Mouse (Mus musculus) left cerebral cortex, postnatal 4 days (tissue): ENCODE results near the gene Mc1r. TPM values are rescaled to one million over a fixed set of nuclear protein-coding genes. Genes with fewer than 3 reads are reported as not detected.
"Not testable (repeated sequence)": the region's sequence is repeated elsewhere in the genome, so short reads cannot be mapped to it uniquely, and the experiment has no call there.

Experiments
- DNase-seq: peaks from one replicate; pipeline ENCODE4 v3.0.0-alpha.2; 2022
- intact Hi-C: fragments of 180-260 bp; cut with DNase I; formaldehyde crosslinking; loops from one replicate; pipeline ENCODE4 v1.15.1; 2025
- total RNA-seq, 2 experiments: library from RNA; stranded (reverse); gene quantifications; 2 replicates each; pipeline ENCODE4 v1.2.3; 2021

Mc1r gene
- total RNA-seq, 2 experiments from 2014 or later, result not detected

DNA sequence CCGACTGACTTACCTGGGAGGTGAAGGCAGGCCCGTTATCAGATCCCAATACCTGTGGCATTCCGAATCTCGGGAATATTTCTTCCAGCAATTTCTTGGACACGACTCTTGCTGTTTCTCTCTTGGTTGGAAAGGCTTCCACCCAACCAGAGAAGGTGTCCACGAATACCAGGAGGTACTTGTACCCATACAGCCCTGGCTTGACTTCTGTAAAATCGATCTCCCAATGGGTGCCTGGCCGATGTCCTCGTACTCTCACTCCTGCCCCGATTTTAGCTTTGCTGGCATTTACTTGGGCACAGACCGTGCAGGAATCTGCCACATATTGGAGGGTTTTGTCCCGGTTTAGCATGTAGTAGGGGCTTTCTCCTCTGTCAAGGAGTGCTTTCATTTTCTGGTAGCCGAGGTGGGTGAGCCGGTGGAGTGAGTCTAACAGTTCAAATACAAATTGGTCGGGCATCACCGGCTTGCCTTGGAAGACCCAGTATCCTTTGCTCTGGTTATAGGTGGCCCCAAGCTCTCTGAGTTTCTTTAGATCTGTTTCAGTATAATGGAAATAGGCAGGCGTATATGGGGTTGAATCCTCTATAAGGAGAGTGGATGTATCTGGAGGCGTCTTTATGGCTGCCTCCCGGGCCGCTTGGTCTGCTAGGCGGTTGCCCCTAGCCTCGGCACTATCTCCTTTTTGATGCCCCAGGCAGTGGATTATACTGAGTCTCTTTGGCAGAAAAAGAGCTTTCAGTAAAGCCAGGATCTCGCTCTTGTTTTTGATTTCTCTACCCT lies 22.2 kb downstream of the Mc1r start:
- no peak for DNase-seq
- intact Hi-C loops, result no loop called here

DNA sequence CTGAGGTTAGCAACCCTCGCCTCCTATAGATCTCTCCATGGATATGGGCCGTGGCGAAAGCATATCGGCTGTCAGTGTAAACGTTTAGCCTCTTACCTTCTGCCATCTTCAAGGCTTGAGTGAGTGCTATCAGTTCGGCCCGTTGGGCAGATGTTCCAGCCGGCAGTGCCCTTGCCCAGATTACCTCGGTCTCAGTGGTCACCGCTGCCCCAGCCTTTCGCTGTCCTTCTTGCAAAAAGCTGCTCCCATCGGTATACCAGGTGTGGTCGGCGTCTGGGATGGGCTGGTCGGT lies 22.8 kb downstream of the Mc1r start:
- DNase-seq, intact Hi-C loops: not testable (repeated sequence)

DNA sequence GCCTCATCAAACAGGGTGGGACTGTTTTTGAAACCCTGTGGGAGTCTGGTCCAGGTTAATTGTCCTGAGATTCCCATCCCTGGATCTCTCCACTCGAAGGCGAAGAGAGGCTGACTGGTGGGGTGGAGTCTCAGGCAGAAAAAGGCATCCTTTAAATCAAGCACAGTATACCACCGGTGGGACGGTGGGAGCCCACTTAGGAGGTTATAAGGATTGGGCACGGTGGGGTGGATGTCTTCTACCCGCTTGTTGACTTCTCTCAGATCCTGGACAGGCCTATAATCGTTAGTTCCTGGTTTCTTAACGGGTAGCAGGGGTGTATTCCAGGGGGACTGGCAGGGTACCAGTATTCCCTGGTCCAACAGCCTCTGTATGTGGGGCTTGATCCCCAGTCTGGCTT lies 24.0 kb downstream of the Mc1r start:
- intact Hi-C loops, DNase-seq: not testable (repeated sequence)

DNA sequence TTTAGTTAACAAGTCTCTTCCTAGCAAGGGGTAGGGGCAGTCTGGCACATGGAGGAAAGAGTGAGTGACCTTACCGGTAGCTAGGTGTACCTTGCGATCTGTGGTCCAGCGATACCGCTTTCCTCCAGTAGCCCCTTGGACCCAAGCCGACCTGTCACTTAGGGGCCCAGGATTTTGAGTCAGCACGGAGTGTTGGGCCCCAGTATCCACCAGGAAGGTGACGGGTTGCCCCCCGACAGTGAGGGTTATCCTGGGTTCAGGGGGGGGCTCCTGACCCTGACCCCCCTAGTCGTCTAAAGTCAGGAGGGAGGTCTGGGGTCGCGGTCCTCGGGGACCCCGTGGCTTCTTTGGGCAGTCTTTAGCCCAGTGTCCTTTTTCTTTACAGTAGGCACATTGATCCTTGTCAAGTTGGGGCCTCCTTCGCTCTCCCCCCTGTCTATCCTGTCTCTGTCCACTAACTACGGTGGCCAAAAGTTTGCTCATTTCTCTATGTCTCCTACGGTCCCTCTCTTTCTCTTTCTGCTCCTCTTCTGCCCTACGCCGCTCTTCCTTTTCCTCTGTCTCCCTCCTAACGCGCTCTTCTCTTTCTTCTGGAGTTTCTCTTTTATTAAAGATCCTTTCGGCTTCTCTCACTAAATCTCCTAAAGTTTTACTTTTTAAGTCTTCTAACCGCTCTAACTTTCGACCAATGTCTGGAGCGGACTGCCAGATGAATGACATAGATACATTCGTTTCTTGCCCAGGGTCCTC lies 24.9 kb downstream of the Mc1r start:
- DNase-seq, result no peak
- intact Hi-C loops, result no loop called here

DNA sequence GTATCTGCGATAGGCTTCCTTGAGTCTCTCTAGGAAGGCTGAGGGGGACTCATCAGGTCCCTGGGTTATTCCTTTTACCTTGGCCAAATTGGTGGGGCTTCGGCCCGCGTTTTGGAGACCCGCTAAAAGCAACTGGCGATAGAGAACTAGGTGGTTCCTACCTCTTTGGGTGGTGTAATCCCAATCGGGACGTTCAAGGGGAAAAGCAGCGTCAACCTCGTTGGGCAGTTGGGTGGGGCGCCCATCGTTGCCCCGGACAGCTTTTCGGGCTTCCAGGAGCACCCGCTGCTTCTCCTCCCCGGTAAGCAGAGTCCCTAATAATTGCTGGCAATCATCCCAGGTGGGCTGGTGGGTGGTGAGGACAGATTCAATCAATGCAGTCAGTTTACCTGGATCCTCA lies 25.5 kb downstream of the Mc1r start:
- intact Hi-C loops, result no loop called here
- DNase-seq, result no peak

DNA sequence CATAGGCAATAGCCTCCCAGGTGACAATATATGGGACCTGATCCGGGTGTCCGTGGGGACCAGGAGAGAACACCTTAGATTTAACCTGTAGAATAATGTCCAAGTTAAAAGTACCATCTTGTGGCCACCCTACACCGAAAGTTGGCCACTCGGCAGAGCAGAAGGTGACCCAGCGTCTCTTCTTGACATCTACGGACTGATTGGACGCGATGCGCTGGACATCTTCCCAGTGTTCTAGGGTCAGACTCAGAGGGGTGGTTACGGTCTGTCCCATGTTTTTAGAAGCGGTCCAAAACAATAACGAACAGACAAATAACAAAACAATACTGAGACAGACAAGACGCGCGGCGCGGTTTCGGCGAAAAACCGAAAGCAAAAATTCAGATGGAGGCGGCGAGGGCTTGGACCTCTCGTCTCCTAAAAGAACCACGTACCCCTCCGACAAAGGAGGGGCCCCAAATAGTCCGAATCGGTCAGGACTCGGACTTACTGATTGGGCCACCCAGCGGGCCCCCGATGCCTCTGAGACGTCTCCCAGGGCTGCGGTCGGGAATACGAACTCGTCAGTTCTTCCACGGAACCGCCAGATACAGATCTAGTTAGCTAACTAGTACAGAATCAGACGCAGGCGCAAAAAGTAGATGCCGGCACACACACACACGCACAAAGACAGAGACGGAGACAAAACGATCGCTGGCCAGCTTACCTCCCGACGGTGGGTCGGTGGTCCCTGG lies 26.5 kb downstream of the Mc1r start:
- DNase-seq, intact Hi-C loops: not testable (repeated sequence)

DNA sequence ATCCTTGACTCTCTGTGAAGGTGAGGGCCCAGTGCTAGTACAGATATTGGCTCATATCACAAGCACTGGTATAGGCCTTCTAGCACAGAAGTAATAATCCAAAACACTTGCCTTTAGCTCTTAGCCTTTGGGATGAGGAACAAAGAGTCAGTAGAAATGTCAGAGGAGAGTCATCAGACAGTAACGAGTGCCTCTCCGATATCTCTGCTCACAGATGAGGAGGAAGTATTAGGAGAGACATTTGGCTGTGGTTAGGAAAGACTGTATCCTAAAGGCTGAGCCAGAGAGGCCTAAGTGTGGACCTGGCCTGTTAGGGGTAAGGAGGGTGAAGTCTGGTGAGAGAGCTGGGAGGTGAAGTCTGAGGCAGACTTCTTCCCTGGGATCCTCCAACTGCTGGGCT lies 34.9 kb downstream of the Mc1r start:
- no peak for DNase-seq
- intact Hi-C loops, result no loop called here

DNA sequence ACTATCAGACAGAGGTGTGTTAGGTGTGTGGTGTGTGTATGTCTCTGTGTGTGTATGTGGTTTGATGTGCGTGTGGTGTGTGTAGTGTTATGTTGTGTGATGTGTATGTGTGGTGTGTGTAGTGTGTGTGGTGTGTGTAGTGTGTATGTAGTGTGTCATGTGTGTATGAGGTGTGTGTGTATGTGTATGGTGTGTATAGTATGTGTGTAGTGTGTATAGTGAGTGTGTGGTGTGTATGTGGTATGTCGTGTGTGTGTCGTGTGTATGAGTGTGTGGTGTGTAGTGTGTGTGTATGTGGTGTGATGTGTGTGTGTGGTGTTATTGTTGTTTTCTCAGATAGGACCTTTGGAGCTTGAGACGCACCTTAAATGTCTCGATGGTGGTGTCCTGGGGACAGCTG lies 35.4 kb downstream of the Mc1r start:
- DNase-seq, result no peak
- intact Hi-C loops, result no loop called here

DNA sequence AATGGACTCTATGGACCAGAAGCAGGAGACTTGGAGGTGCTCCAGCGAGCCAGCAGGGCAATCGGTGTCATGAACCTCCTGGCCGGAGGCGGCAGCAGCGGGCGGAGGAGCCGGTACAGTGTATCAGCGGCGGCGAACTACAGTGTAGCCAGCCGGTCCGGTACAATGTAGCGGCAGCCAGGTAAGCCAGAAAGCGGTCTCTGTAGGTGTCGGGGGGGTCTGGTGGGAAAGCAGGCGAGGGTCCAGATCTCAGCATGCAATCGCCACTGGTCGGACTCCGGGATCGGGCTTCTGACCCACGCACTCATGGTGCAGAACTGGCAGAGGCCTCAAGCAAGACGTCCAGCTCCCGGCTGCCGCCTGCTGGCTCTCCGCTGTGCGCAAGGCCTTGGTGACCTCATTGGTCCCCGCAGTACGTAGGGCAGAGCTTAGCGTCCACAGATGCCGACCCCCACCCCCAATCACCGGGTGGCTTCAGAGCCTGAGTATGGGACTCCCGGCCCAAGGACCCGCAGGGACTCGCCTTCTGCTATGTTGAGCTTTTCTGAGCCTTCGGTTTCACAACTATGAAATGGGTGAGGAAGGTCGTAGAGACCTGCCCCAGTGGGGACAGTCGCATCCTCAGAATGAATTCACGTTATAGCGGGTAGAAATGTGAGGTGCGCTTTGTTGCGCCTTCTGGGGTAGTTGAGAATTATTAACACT lies 36.1 kb downstream of the Mc1r start:
- intact Hi-C loops, result no loop called here
- DNase-seq, result peak; percentile 96

DNA sequence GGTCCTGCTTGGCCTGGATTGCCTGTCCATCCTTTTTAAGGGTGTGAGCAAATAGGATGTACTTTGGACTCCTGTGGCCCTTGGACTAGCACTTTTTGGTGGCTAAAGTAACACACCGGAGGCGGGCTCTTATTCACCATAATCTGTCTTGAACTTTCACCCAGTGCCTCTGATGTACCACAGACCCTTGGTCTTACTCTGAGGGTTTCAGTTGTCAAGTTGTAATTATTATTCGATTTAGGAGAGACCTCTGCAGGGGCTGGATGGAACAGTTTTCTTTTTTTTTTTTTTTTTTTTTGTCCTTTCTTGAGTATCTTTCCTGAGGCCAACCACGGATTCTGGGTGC lies 36.6 kb downstream of the Mc1r start:
- intact Hi-C loops, result no loop called here
- no peak for DNase-seq

DNA sequence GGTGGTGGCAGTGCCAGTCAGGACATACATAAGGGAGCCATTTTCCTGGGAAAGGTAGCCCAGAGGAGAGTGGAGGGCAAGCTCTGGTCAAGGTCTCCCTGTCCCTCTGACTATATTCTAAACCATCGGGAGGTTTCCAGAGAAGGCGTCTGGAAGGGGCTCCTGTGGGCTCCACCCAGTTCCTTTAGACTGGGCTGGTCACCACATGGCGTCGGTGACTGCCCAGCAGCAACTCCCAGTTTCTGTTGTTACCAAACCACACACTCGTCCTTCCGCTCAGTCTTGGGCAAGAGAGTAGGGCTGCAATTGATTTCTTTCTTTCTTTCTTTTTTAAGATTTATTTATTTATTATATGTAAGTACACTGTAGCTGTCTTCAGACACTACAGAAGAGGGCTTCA lies 37.2 kb downstream of the Mc1r start:
- intact Hi-C loops, result no loop called here
- no peak for DNase-seq

DNA sequence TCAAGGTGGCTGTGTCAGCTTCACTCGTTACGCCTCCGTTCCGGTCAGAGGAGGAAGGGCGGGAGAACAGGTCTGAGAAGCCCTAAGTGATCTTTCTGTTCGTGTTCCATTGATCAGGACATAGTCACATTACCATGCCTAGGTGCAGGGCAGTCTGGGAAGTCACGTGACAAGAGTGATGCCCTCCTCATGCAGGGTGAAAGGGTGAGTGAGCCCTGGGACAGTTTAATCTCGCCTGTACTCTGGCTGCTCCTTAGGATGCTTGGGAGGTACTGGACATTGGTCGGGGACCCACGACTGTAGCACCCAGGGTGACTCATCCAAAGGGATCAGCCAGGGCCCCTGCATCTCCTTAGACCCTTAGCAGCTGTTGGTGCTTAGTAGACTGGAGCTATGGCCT lies 39.1 kb downstream of the Mc1r start:
- intact Hi-C loops, result no loop called here
- no peak for DNase-seq

DNA sequence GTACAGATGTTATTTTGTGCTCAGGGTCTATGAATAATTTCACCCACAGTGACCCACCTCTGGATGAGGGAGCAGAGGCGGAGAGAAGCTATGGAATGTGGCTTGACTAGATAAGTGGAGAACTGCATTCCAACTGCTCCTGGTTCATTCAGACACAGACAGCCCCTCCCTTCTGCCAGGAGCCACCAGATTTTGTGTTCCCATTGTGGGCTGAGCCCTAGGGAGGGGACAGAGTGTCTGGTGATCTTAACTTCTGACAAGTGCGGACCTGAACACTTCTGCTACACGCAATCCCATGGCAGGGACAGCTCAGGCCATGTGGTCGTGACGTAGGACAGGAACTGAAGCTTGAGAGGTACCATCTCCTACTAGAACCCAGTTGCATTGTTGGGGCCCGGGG lies 39.9 kb downstream of the Mc1r start:
- intact Hi-C loops, result no loop called here
- no peak for DNase-seq

DNA sequence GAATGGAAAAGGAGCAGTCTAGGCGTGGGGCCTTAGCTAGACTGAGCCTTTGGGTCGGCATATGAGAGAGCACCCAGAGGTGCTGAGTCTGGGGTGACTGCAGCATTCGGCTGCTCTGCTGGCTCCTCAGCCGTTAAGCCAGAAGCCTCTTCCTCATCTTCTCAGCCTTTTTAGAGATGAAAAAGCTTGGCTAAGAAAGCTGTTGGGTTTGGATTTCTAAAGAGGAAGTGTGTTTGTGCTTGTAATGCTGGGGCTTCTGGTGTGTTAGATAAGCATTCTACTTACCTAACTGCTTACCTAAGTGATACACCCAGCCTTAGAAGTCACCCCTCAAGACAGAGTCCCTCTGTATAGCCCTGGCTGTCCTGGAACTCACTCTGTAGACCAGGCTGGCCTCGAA lies 43.9 kb downstream of the Mc1r start:
- intact Hi-C loops, result no loop called here
- DNase-seq, result no peak

DNA sequence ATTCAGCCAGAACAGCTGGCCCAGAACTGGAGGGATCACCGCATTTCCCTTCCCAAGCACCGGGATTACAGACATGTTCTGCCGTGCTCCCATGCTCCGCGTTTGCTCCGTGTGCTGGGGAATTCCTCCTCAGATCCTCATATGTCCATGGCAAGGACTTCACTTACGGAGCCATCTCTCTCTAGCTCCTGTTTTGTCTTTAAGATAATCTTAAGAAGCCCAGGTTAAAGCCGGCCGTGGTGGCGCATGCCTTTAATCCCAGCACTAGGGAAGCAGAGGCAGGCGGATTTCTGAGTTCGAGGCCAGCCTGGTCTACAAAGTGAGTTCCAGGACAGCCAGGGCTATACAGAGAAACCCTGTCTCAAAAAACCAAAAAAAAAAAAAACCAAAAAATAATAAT lies 44.8 kb downstream of the Mc1r start:
- intact Hi-C loops, DNase-seq: not testable (repeated sequence)

DNA sequence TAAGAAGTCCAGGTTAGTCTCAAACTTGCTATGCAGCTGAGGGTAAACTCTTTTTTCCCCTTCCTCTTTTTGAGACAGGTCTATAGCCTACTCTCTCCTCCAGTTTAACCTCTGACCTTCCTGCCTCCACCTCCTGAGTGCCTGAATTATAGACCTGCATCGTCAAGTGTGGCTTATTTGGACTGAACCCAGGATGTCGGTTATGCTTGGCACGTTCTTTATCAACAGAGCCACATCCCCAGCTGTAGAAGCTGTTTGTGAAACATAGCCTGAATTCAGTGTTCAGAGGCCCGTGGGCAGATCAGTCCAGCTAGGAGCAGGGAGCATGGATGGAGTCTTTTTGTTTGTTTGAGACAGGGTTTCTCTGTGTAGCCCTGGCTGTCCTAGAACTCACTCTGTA lies 45.2 kb downstream of the Mc1r start:
- intact Hi-C loops, result no loop called here
- no peak for DNase-seq

DNA sequence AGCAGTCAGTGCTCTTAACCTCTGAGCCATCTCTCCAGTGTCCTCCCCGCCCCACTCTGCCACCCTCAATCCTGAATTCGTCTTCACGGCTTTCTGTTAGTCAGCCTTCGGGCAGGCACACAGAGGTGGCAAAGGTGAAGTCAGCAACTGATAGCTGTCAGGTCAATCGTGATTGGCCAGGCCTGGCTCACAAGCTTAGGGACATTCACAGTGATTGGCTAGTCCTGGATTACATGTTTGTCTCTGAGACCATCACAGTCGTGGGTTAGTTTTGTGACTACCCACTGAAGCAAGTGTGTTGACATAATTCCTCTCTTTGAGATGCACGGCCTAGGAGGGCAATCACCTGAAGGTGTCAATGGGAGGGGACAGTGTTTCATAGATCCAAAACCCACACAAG lies 46.4 kb downstream of the Mc1r start:
- intact Hi-C loops, result no loop called here
- DNase-seq, result no peak

DNA sequence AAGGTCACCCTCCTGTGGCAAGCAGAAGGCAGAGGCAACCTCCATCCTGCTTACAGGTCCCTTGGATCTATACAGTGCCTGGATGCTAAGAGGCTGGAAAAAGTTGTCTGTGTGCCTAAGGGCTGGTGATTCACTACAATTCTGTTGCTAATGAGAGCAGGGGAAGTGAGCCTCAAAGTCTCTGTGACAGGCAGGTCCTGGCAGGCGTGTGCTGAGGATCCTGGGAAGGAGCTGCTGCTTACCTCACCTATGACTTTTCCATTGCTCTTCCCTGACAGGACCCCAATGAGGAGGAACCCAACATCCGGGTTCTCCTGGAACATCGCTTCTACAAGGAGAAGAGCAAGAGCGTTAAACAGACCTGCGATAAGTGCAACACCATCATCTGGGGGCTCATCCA lies 47.0 kb downstream of the Mc1r start:
- intact Hi-C loops, result no loop called here
- no peak for DNase-seq

DNA sequence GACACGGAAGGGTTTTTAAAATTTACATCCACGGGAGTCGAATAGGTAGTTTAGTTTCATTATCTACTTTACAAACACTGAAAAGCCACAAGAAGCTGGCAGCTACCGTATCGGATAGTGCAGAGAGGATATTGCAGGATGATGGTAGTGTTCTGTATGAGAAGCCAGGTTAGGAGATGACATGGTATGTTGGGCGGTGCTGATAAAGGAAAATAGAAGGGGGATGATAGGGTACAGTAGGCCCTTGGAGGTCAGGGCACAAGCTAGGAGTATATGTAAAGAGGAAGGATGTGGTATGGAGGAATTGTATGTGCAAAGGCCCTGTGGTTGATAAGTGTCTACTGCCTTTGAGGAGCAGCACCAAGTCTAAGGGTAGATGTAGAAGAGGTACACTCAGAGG lies 47.7 kb downstream of the Mc1r start:
- intact Hi-C loops, result no loop called here

More for the DNA sequence above, 47.7 kb downstream of the Mc1r start:
- DNase-seq, result no peak
